Mouse (Mus musculus) olfactory bulb, adult 2 months (tissue): ENCODE data around the gene Acnat2.
"Not testable (repeated sequence)": the region's sequence is repeated elsewhere in the genome, so short reads cannot be mapped to it uniquely, and the experiment has no call there.

Experiments used
- CTCF ChIP-seq: fragments of 200-500 bp; IDR thresholded peaks from 2 replicates; pipeline ENCODE4 v1.5.1; 2012; ENCODE audit warnings: low read depth, mild to moderate bottlenecking, low read length, moderate library complexity; ENCODE audit not compliant: insufficient read depth
- POLR2A ChIP-seq: fragments of 200-500 bp; IDR thresholded peaks from 2 replicates; pipeline ENCODE4 v1.6.1; 2012; ENCODE audit warnings: mild to moderate bottlenecking, low read depth, low read length, moderate library complexity; ENCODE audit not compliant: insufficient read depth

GRCm38 (mm10) chr4:49340091-49340490 lies 67.9 kb downstream of the Acnat2 start:
- TF ChIP-seq POLR2A, CTCF: not testable (repeated sequence)
